Mouse (Mus musculus) adipocyte (in vitro differentiated cells): ENCODE data around the gene Ccdc34.

Experiments
- DNase-seq: peaks from one replicate; pipeline ENCODE4 v3.0.0-alpha.2; 2016; ENCODE audit warnings: low spot score

The Ccdc34 gene

GRCm38 (mm10) chr2:110017616-110018505 is at the start of gene Ccdc34:
Gene Ccdc34, plus strand, starts transcription at chr2:110017817.
- DNase-seq: peak; percentile 93

GRCm38 (mm10) chr2:109969381-109969780 is 48.2 kb upstream of the Ccdc34 start:
- no peak for DNase-seq

- DNase-seq: no peak
Observed at GRCm38 (mm10) chr2:109969926-109970532, 47.6 kb upstream of the Ccdc34 start.

- DNase-seq: no peak
Observed at GRCm38 (mm10) chr2:109970744-109971410, 46.7 kb upstream of the Ccdc34 start.

- no peak for DNase-seq
Observed at GRCm38 (mm10) chr2:109972310-109972709, 45.3 kb upstream of the Ccdc34 start.

GRCm38 (mm10) chr2:109972922-109973321 is 44.7 kb upstream of the Ccdc34 start:
- peak; percentile 38 for DNase-seq

GRCm38 (mm10) chr2:109974807-109975206 is 42.8 kb upstream of the Ccdc34 start:
- no peak for DNase-seq

- DNase-seq: no peak
Observed at GRCm38 (mm10) chr2:109976181-109976580, 41.4 kb upstream of the Ccdc34 start.

GRCm38 (mm10) chr2:109977322-109977721 is 40.3 kb upstream of the Ccdc34 start:
- no peak for DNase-seq

- no peak for DNase-seq
Observed at GRCm38 (mm10) chr2:109979209-109979608, 38.4 kb upstream of the Ccdc34 start.

GRCm38 (mm10) chr2:109983435-109983834 is 34.2 kb upstream of the Ccdc34 start:
- no peak for DNase-seq

GRCm38 (mm10) chr2:109984930-109985329 is 32.7 kb upstream of the Ccdc34 start:
- DNase-seq: peak; percentile 47

GRCm38 (mm10) chr2:109985560-109985959 is 32.1 kb upstream of the Ccdc34 start:
- no peak for DNase-seq

- DNase-seq: no peak
Observed at GRCm38 (mm10) chr2:109986036-109986785, 31.4 kb upstream of the Ccdc34 start.

- DNase-seq: no peak
Observed at GRCm38 (mm10) chr2:109987946-109988345, 29.7 kb upstream of the Ccdc34 start.

- DNase-seq: no peak
Observed at GRCm38 (mm10) chr2:109989196-109989595, 28.4 kb upstream of the Ccdc34 start.

GRCm38 (mm10) chr2:109989679-109990473 is 27.7 kb upstream of the Ccdc34 start:
- DNase-seq: no peak

- DNase-seq: no peak
Observed at GRCm38 (mm10) chr2:109991754-109992153, 25.9 kb upstream of the Ccdc34 start.

GRCm38 (mm10) chr2:109992448-109993073 is 25.1 kb upstream of the Ccdc34 start:
- no peak for DNase-seq

GRCm38 (mm10) chr2:109993404-109993803 is 24.2 kb upstream of the Ccdc34 start:
- no peak for DNase-seq

GRCm38 (mm10) chr2:109995061-109995460 is 22.6 kb upstream of the Ccdc34 start:
- no peak for DNase-seq
